8 mouse cellular contexts compared by ENCODE assay signal in the genomic region with DNA sequence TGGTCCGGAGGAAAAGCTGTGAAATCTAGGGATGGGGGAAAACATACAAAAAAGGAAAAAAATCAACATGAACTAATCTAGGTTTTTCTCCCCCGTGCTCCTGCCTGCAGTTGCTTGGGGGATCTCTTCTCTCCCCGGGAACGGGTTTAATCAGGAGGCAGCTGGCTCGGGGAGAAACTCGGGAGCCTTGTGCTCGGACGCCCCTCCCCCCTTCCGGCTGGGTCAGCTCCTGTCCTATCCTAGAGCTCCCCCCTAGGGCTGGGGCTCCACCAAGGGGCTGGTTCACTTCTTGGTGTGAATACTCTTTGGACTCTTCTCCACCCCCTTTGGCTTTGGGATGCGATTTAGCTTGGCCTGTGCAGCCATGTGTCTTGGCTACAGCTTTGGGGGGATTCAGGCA. TPM values are rescaled to one million over a fixed set of nuclear protein-coding genes. Genes with fewer than 3 reads are reported as not detected.
DNase-seq lines count a peak whose midpoint lies in the region; ATAC-seq and TF ChIP-seq lines count a peak whose summit lies in the region.

No protein-coding gene starts in this region.

- DNase-seq in layer of hippocampus, adult 11-12 months (ENCODE audit: low spot score) = peak; percentile 81
- no peak for DNase-seq in layer of hippocampus, adult 9-10 months (ENCODE audit: low spot score)
- DNase-seq in heart, adult 2 months = peak; percentile 79 to 86
- DNase-seq in kidney, adult 18-20 months = peak; percentile 77
- peak; percentile 95 for DNase-seq in midbrain, postnatal 0 days (ENCODE audit: low spot score)
- no peak for DNase-seq in T-cell, adult 2 months (ENCODE audit: low spot score)

- peak overlapping the region; percentile 94 for H3K27ac ChIP-seq in embryonic facial prominence, embryonic 12.5 days
- peak overlapping the region; percentile 93 for H3K27ac ChIP-seq in heart, adult 2 months
- peak overlapping the region; percentile 87 for H3K27ac ChIP-seq in limb, embryonic 15.5 days
- peak overlapping the region; percentile 99 for H3K27ac ChIP-seq in midbrain, postnatal 0 days (ENCODE audit: low read depth, low read length)

- ATAC-seq in embryonic facial prominence, embryonic 12.5 days (ENCODE audit: insufficient number of reproducible peaks, insufficient read depth, low FRiP score, low TSS enrichment) = peak; percentile 25; the same call in 1 of the 2 replicates
- peak; percentile 59 for ATAC-seq in limb, embryonic 15.5 days (ENCODE audit: insufficient number of reproducible peaks, low FRiP score, low TSS enrichment, low read depth)
- peak; percentile 45; the same call in 1 of the 2 replicates for ATAC-seq in midbrain, postnatal 0 days (ENCODE audit: low FRiP score)

- peak; percentile 63; the same call in 1 of the 2 replicates for TF ChIP-seq POLR2A in heart, adult 2 months (IDR thresholded peaks at IDR 0.05; ENCODE audit: insufficient read depth, low read depth, low read length)

- peak overlapping the region; percentile 98 for H3K4me2 ChIP-seq in embryonic facial prominence, embryonic 12.5 days (replicated peaks)
- peak overlapping the region; percentile 40 for H3K4me2 ChIP-seq in limb, embryonic 15.5 days
- H3K4me2 ChIP-seq in midbrain, postnatal 0 days (ENCODE audit: low read depth, low read length, poor library complexity, severe bottlenecking) = peak overlapping the region; percentile 95

- 0 out of 2 replicates have a peak, but pooled peaks cover 7% of the 10 kb centered on the region for H3K36me3 ChIP-seq in embryonic facial prominence, embryonic 12.5 days
- peaks cover 7% of the 10 kb centered on the region; the same call in 1 of the 2 replicates for H3K36me3 ChIP-seq in heart, adult 2 months (ENCODE audit: control insufficient read depth, insufficient read depth, low read length)
- no peaks in the 10 kb centered on the region for H3K36me3 ChIP-seq in limb, embryonic 15.5 days
- H3K36me3 ChIP-seq in midbrain, postnatal 0 days (ENCODE audit: insufficient read depth, low read length) = peaks cover 3% of the 10 kb centered on the region; the same call in 1 of the 2 replicates

- peak overlapping the region; percentile 84 for H3K4me3 ChIP-seq in embryonic facial prominence, embryonic 12.5 days
- H3K4me3 ChIP-seq in heart, adult 2 months = no peak overlapping the region
- H3K4me3 ChIP-seq in limb, embryonic 15.5 days = 0 out of 2 replicates have a peak overlapping the region, but pooled peaks have one; percentile 11
- H3K4me3 ChIP-seq in midbrain, postnatal 0 days (ENCODE audit: low read depth, low read length) = peak overlapping the region; percentile 97

- peak overlapping the region; percentile 47 for H3K9ac ChIP-seq in embryonic facial prominence, embryonic 12.5 days
- no peak overlapping the region for H3K9ac ChIP-seq in heart, adult 2 months (ENCODE audit: low read depth, low read length)
- no peak overlapping the region for H3K9ac ChIP-seq in limb, embryonic 15.5 days
- peak overlapping the region; percentile 100 for H3K9ac ChIP-seq in midbrain, postnatal 0 days (replicated peaks; ENCODE audit: low read length, poor library complexity, severe bottlenecking)

- intact Hi-C loops in heart, adult 2 months (cut with DNase I) = no loop called here

- H3K9me3 ChIP-seq in embryonic facial prominence, embryonic 12.5 days = no peaks in the 10 kb centered on the region
- no peaks in the 10 kb centered on the region for H3K9me3 ChIP-seq in limb, embryonic 15.5 days
- no peaks in the 10 kb centered on the region for H3K9me3 ChIP-seq in midbrain, postnatal 0 days (ENCODE audit: low read length)

- 0% methylated on average over 10 of the region's 10 CpGs for WGBS in embryonic facial prominence, embryonic 12.5 days
- WGBS in heart, adult 2 months = 14% methylated on average over 10 of the region's 10 CpGs
- WGBS in limb, embryonic 15.5 days = 3% methylated on average over 10 of the region's 10 CpGs
- WGBS in midbrain, postnatal 0 days = 3% methylated on average over 10 of the region's 10 CpGs

- TF ChIP-seq CTCF in heart, adult 2 months (IDR thresholded peaks at IDR 0.05) = peak; percentile 33
- TF ChIP-seq CTCF in midbrain, postnatal 0 days (IDR thresholded peaks at IDR 0.05) = peak; percentile 43

- no peaks in the 10 kb centered on the region; the same call in 1 of the 2 replicates for H3K79me2 ChIP-seq in heart, adult 2 months (replicated peaks; ENCODE audit: control insufficient read depth, insufficient read depth, low read length)

- TF ChIP-seq EP300 in heart, adult 2 months (IDR thresholded peaks at IDR 0.05; ENCODE audit: insufficient read depth, low read depth, low read length) = 0 out of 2 replicates have a peak, but pooled peaks have one; percentile 37

- H3K4me1 ChIP-seq in embryonic facial prominence, embryonic 12.5 days = peaks cover 63% of the 10 kb centered on the region
- peaks cover 25% of the 10 kb centered on the region for H3K4me1 ChIP-seq in heart, adult 2 months (ENCODE audit: control insufficient read depth, insufficient read depth, low read length)
- H3K4me1 ChIP-seq in limb, embryonic 15.5 days = peaks cover 75% of the 10 kb centered on the region
- peaks cover 26% of the 10 kb centered on the region for H3K4me1 ChIP-seq in midbrain, postnatal 0 days (ENCODE audit: insufficient read depth, low read length)

- no peaks in the 10 kb centered on the region for H3K27me3 ChIP-seq in embryonic facial prominence, embryonic 12.5 days
- no peaks in the 10 kb centered on the region for H3K27me3 ChIP-seq in heart, adult 2 months (ENCODE audit: control insufficient read depth, insufficient read depth, low read length)
- H3K27me3 ChIP-seq in limb, embryonic 15.5 days = no peaks in the 10 kb centered on the region
- no peaks in the 10 kb centered on the region for H3K27me3 ChIP-seq in midbrain, postnatal 0 days (ENCODE audit: insufficient read depth, low read length)

RNA-seq across cellular contexts. Expression of a gene that starts 7.5 kb away (rescaled TPM):
- polyA plus RNA-seq in embryonic facial prominence, embryonic 12.5 days (2016; fragmentation: Nextera tagmentation; extraction: Ambion mirVana) = 16.8 and 18.8 TPM in 2 replicates
- 1 to 10 TPM; 5.4 to 9.7 TPM for total RNA-seq in heart, adult 2 months (2021)
- 5.9 and 6.4 TPM in 2 replicates for polyA plus RNA-seq in heart, adult 2 months (2012; rRNA removed)
- 5.8 and 6.7 TPM in 2 replicates for polyA plus RNA-seq in limb, embryonic 15.5 days (2015; fragmentation: Nextera tagmentation; extraction: Ambion mirVana)
- 39.9 and 49.8 TPM in 2 replicates for total RNA-seq in midbrain, postnatal 0 days (2014; rRNA removed)
- 5.9 and 9.5 TPM in 2 replicates for polyA plus RNA-seq in midbrain, postnatal 0 days (2015; fragmentation: Nextera tagmentation; extraction: Ambion mirVana)

Comparison
In these comparisons a context has a peak if more than half of its experiments do, and no peak if none do; other contexts are left out.
1. DNase-seq: peak in layer of hippocampus, adult 11-12 months (single experiment), heart, adult 2 months (2 of 2), kidney, adult 18-20 months (single experiment) and midbrain, postnatal 0 days (single experiment); none in layer of hippocampus, adult 9-10 months (single experiment) and T-cell, adult 2 months (single experiment).
2. H3K4me2 ChIP-seq: peak in every context shown above with its lines; median percentile 98 in embryonic facial prominence, embryonic 12.5 days; 95 in midbrain, postnatal 0 days; 40 in limb, embryonic 15.5 days.
3. H3K9ac ChIP-seq: peak in embryonic facial prominence, embryonic 12.5 days (single experiment) and midbrain, postnatal 0 days (single experiment); none in heart, adult 2 months (single experiment) and limb, embryonic 15.5 days (single experiment).
4. Peak in every context shown above with its lines, with median percentiles within 50 percentile points of each other: ATAC-seq and H3K27ac ChIP-seq.